Mouse (Mus musculus): ENCODE measurements at regions not wholly inside any gene's neighbourhood (a gene's known extent, or its start where the extent isn't known, plus 50 kb on each side); places are given as distances from the start of the nearest gene placed in this dataset.

DNA sequence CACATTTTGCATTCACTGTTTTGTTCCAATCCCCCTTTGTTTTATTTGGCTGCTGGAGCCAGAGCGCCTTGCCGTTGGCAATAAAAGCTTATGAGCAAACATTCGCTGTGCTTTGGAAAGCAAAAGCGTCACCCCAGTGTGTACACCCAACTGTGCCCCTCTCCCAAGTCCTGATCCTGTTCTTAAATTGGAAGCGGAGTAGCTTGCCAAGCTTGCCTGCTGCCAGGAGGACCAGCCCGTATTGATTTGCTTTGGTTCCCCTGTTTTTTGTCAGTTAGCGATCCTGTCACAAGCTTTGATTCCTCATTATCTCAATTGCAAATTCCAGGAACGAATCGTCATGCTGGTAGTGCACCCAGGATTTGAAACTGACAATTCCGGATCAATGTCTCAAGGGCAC lies 917.5 kb downstream of the Olfm4 start:
- no peaks in the 10 kb centered on the region for H3K9me3 ChIP-seq
- peaks cover 4% of the 10 kb centered on the region for H3K4me1 ChIP-seq
- 10% methylated on average over 10 of the region's 10 CpGs for WGBS
- ATAC-seq (replicated peaks): peak; percentile 96
- H3K27me3 ChIP-seq: no peaks in the 10 kb centered on the region
- peak overlapping the region; percentile 32 for H3K4me3 ChIP-seq
- H3K4me2 ChIP-seq (replicated peaks): peak overlapping the region; percentile 47
- H3K27ac ChIP-seq (replicated peaks): peak overlapping the region; percentile 55
- no peaks in the 10 kb centered on the region for H3K36me3 ChIP-seq
- H3K9ac ChIP-seq (replicated peaks): peak overlapping the region; percentile 34

- peak; percentile 77 for ATAC-seq (replicated peaks)
- Histone ChIP-seq H3K9ac (replicated peaks) (peak overlapping the region; percentile 34), H3K27me3 (no peaks in the 10 kb centered on the region), H3K9me3 (no peaks in the 10 kb centered on the region), H3K4me3 (peak overlapping the region; percentile 32), H3K36me3 (no peaks in the 10 kb centered on the region), H3K4me1 (peaks cover 4% of the 10 kb centered on the region), H3K4me2 (replicated peaks) (peak overlapping the region; percentile 47), H3K27ac (replicated peaks) (peak overlapping the region; percentile 55)
- WGBS: 29% methylated on average over 9 of the region's 9 CpGs
Observed at GRCm38 (mm10) chr14:80901759-80902163, 917.9 kb downstream of the Olfm4 start.

- H3K9ac ChIP-seq (replicated peaks): no peak overlapping the region
- no peaks in the 10 kb centered on the region for H3K4me1 ChIP-seq
- H3K27ac ChIP-seq (replicated peaks): no peak overlapping the region
- ATAC-seq (replicated peaks): no peak
- no peaks in the 10 kb centered on the region for H3K36me3 ChIP-seq
- no peaks in the 10 kb centered on the region for H3K27me3 ChIP-seq
- H3K4me2 ChIP-seq (replicated peaks): no peak overlapping the region
- WGBS: 71% methylated on average over 3 of the region's 3 CpGs
- no peak overlapping the region for H3K4me3 ChIP-seq
- no peaks in the 10 kb centered on the region for H3K9me3 ChIP-seq
Observed at GRCm38 (mm10) chr14:80916031-80916430, 932.1 kb downstream of the Olfm4 start.

- ATAC-seq (replicated peaks): no peak
- Histone ChIP-seq H3K4me1 (no peaks in the 10 kb centered on the region), H3K27me3 (no peaks in the 10 kb centered on the region), H3K4me3 (no peak overlapping the region), H3K9ac (replicated peaks) (no peak overlapping the region), H3K27ac (replicated peaks) (no peak overlapping the region), H3K9me3 (no peaks in the 10 kb centered on the region), H3K36me3 (no peaks in the 10 kb centered on the region), H3K4me2 (replicated peaks) (no peak overlapping the region)
- WGBS: 31% methylated on average over 2 of the region's 2 CpGs
Observed at GRCm38 (mm10) chr14:80923732-80924131, 939.9 kb downstream of the Olfm4 start.

DNA sequence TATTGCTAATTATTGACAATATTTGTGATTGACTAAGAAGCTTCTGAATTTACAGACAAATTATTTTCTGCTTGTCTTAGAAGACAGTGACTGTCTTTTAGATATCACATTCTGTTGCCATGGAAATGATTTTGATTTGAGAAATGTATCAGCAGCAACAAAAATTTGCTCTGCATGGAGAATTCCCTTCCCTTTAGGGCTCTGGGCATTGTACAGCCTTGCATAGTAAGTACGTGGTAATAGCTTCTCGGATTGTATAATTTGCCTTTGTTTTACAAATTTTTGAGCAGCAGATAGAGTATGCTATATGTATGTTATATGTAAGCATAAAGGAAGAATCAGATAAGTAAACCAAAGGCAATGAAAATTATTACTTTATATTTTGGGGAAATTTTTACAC lies 976.1 kb downstream of the Olfm4 start:
- Histone ChIP-seq H3K36me3 (no peaks in the 10 kb centered on the region), H3K9me3 (no peaks in the 10 kb centered on the region), H3K27ac (replicated peaks) (no peak overlapping the region), H3K4me2 (replicated peaks) (no peak overlapping the region), H3K4me3 (no peak overlapping the region), H3K27me3 (no peaks in the 10 kb centered on the region), H3K4me1 (no peaks in the 10 kb centered on the region), H3K9ac (replicated peaks) (no peak overlapping the region)
- 66% methylated on average over 2 of the region's 2 CpGs for WGBS
- 0 out of 2 replicates have a peak, but pooled peaks have one; percentile 55 for ATAC-seq (replicated peaks)

- H3K4me2 ChIP-seq (replicated peaks): no peak overlapping the region
- H3K4me1 ChIP-seq: no peaks in the 10 kb centered on the region
- no peaks in the 10 kb centered on the region for H3K9me3 ChIP-seq
- WGBS: 70% methylated on average over 4 of the region's 4 CpGs
- no peak overlapping the region for H3K27ac ChIP-seq (replicated peaks)
- H3K36me3 ChIP-seq: no peaks in the 10 kb centered on the region
- no peaks in the 10 kb centered on the region for H3K27me3 ChIP-seq
- no peak overlapping the region for H3K4me3 ChIP-seq
- H3K9ac ChIP-seq (replicated peaks): no peak overlapping the region
- no peak for ATAC-seq (replicated peaks)
Observed at GRCm38 (mm10) chr14:80975795-80976194, 991.9 kb downstream of the Olfm4 start.

DNA sequence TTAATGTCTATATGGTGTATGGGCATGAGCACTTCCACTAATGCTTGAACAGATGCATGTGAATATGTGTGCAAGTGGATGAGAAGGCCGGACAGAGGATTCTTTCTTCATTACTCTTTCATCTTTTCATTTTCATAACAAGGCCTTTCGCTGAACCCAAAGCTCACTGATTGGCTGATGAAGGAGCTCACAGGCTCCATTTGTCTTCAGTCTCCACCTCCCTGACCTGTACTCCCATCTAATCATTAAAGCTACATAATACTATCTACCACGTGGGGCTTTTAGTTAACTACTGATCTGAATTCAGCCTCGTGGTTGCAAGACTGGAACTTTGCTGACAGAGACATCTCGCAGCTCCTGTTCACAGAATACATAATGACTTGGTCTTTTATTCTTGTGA lies 992.8 kb downstream of the Olfm4 start:
- Histone ChIP-seq H3K4me1 (no peaks in the 10 kb centered on the region), H3K36me3 (no peaks in the 10 kb centered on the region), H3K4me2 (replicated peaks) (no peak overlapping the region), H3K4me3 (no peak overlapping the region), H3K9me3 (no peaks in the 10 kb centered on the region), H3K27ac (replicated peaks) (no peak overlapping the region), H3K27me3 (no peaks in the 10 kb centered on the region), H3K9ac (replicated peaks) (no peak overlapping the region)
- WGBS: 28% methylated on average over 5 of the region's 5 CpGs
- no peak for ATAC-seq (replicated peaks)

DNA sequence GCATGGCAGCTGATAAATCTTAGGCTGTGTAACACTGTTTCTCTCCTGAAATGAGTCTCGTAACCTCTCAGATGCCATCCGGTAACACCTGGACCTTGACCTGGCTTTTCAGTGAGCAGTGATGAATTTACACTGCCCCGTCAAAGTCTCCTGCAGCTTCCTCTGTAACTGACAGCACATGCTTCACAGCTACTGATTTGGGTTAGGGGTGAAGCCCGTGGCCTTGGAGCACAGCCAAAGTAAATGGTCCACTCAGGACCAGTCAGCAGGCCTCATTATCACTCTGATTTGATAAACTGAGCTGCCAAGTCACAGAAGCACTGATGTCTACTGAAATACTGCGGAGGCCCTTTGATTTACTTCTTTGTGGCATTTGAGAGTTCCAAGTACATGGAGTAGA lies 995.6 kb downstream of the Olfm4 start:
- H3K9me3 ChIP-seq: no peaks in the 10 kb centered on the region
- no peak overlapping the region for H3K4me3 ChIP-seq
- no peaks in the 10 kb centered on the region for H3K4me1 ChIP-seq
- no peak overlapping the region for H3K27ac ChIP-seq (replicated peaks)
- H3K27me3 ChIP-seq: no peaks in the 10 kb centered on the region
- ATAC-seq (replicated peaks): no peak
- H3K4me2 ChIP-seq (replicated peaks): no peak overlapping the region
- WGBS: 67% methylated on average over 5 of the region's 5 CpGs
- H3K9ac ChIP-seq (replicated peaks): no peak overlapping the region
- no peaks in the 10 kb centered on the region for H3K36me3 ChIP-seq

- Histone ChIP-seq H3K4me3 (no peak overlapping the region), H3K9me3 (no peaks in the 10 kb centered on the region), H3K4me1 (peaks cover 6% of the 10 kb centered on the region), H3K9ac (replicated peaks) (no peak overlapping the region), H3K36me3 (no peaks in the 10 kb centered on the region), H3K27ac (replicated peaks) (no peak overlapping the region), H3K4me2 (replicated peaks) (no peak overlapping the region), H3K27me3 (no peaks in the 10 kb centered on the region)
- 56% methylated on average over 3 of the region's 3 CpGs for WGBS
- no peak for ATAC-seq (replicated peaks)
Observed at GRCm38 (mm10) chr14:80990192-80990591, 1006.3 kb downstream of the Olfm4 start.

DNA sequence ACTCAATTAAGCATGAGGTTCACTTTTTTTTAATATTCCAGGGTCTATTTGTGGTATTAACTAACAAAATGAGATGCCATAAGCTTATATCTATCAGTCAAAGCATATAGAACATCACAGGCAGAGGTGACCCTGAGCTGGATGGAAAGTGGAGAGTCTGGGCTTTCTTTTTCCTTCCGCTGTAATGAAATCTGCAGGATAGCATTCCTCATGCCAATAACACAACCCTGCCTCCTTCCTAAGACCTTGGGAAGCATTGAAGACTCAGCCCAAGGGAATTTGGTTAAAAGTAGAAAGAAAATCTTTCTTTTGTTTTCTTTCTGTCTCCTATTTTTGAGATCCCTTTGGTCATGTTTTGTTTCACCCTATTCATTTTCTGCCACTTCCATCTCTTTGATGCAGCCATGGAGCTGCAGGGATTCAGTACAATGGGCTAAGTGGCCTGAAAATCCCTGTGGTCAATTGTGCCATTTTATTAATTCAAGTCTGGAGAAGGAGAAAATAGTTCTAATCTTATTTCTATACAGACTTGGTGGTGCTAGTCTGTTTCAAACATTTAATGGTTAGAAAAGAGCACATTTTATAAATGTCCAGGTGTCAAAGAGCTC lies 1006.9 kb downstream of the Olfm4 start:
- Histone ChIP-seq H3K4me1 (peaks cover 6% of the 10 kb centered on the region), H3K9ac (replicated peaks) (no peak overlapping the region), H3K27ac (replicated peaks) (no peak overlapping the region), H3K9me3 (no peaks in the 10 kb centered on the region), H3K4me3 (no peak overlapping the region), H3K4me2 (replicated peaks) (no peak overlapping the region), H3K36me3 (no peaks in the 10 kb centered on the region), H3K27me3 (no peaks in the 10 kb centered on the region)
- 21% methylated on average over 1 of the region's 1 CpGs for WGBS
- ATAC-seq (replicated peaks): no peak

GRCm38 (mm10) chr14:80999030-80999429 lies 1015.1 kb downstream of the Olfm4 start:
- H3K27me3 ChIP-seq: no peaks in the 10 kb centered on the region
- 78% methylated on average over 1 of the region's 1 CpGs for WGBS
- H3K36me3 ChIP-seq: no peaks in the 10 kb centered on the region
- no peak overlapping the region for H3K9ac ChIP-seq (replicated peaks)
- H3K27ac ChIP-seq (replicated peaks): no peak overlapping the region
- no peak overlapping the region for H3K4me2 ChIP-seq (replicated peaks)
- no peaks in the 10 kb centered on the region for H3K4me1 ChIP-seq
- no peaks in the 10 kb centered on the region for H3K9me3 ChIP-seq
- no peak for ATAC-seq (replicated peaks)
- no peak overlapping the region for H3K4me3 ChIP-seq

- Histone ChIP-seq H3K27ac (replicated peaks) (no peak overlapping the region), H3K9me3 (no peaks in the 10 kb centered on the region), H3K27me3 (no peaks in the 10 kb centered on the region), H3K36me3 (no peaks in the 10 kb centered on the region), H3K4me1 (no peaks in the 10 kb centered on the region), H3K4me2 (replicated peaks) (no peak overlapping the region), H3K9ac (replicated peaks) (no peak overlapping the region), H3K4me3 (no peak overlapping the region)
- 71% methylated on average over 5 of the region's 5 CpGs for WGBS
- ATAC-seq (replicated peaks): no peak
Observed at GRCm38 (mm10) chr14:81013208-81013607, 1029.3 kb downstream of the Olfm4 start.

DNA sequence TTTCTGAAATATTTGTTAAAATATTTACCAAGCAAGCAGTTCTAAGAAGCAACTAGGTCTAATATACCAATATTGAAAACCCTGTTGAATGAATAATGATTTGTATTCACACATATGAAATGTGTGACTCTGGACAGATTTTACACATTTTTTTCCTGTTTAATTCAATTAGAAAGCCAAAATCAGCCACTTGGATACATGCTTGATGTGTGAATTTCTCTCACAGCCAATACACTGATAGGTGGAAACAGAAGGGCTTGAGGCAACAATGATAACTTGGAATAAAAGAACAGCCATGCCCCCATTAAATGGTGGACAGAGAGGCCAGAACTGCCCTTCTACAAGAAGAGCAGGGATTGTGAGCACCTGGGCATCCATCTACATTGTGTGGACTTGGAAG lies 1047.6 kb downstream of the Olfm4 start:
- Histone ChIP-seq H3K27me3 (no peaks in the 10 kb centered on the region), H3K4me3 (no peak overlapping the region), H3K36me3 (no peaks in the 10 kb centered on the region), H3K4me2 (replicated peaks) (no peak overlapping the region), H3K9ac (replicated peaks) (no peak overlapping the region), H3K27ac (replicated peaks) (no peak overlapping the region), H3K9me3 (no peaks in the 10 kb centered on the region), H3K4me1 (no peaks in the 10 kb centered on the region)
- no peak for ATAC-seq (replicated peaks)
